Mouse (Mus musculus) small intestine, adult 2 months (tissue): Measurements from ENCODE around the gene Gm9376. TPM values are rescaled to one million over a fixed set of nuclear protein-coding genes. Genes with fewer than 3 reads are reported as not detected.

ENCODE experiments used
- H3K27ac ChIP-seq: fragments of 200-500 bp; 2 replicates; pipeline ENCODE4 v1.5.1; 2012; ENCODE audit warnings: low read depth, low read length, control low read depth, inconsistent platforms; ENCODE audit not compliant: insufficient read depth
- H3K27me3 ChIP-seq: fragments of 200-500 bp; 2 replicates; pipeline ENCODE4 v1.6.1; 2012; ENCODE audit warnings: mild to moderate bottlenecking, moderate library complexity, low read length, inconsistent platforms; ENCODE audit not compliant: control insufficient read depth, insufficient read depth
- H3K36me3 ChIP-seq: fragments of 200-500 bp; 2 replicates; pipeline ENCODE4 v1.6.1; 2012; ENCODE audit warnings: mild to moderate bottlenecking, low read length, control low read depth, inconsistent platforms; ENCODE audit not compliant: control insufficient read depth, insufficient read depth
- H3K4me1 ChIP-seq: fragments of 200-500 bp; 2 replicates; pipeline ENCODE4 v1.6.1; 2012; ENCODE audit warnings: low read length, inconsistent platforms, mixed read lengths; ENCODE audit not compliant: control insufficient read depth, insufficient read depth, insufficient read length
- H3K4me3 ChIP-seq: fragments of 200-500 bp; 2 replicates; pipeline ENCODE4 v1.5.1; 2012; ENCODE audit warnings: low read depth, mild to moderate bottlenecking, control low read depth, inconsistent platforms, low read length, moderate library complexity
- CTCF ChIP-seq: fragments of 200-500 bp; IDR thresholded peaks from 2 replicates; pipeline ENCODE4 v1.5.1; 2012; ENCODE audit warnings: low read depth, mild to moderate bottlenecking, control low read depth, inconsistent platforms, low read length, moderate library complexity, mixed read lengths; ENCODE audit not compliant: insufficient replicate concordance, insufficient read length; ENCODE audit errors: extremely low read depth
- POLR2A ChIP-seq: fragments of 200-500 bp; IDR thresholded peaks from 2 replicates; pipeline ENCODE4 v1.6.1; 2012; ENCODE audit warnings: low read depth, mild to moderate bottlenecking, control low read depth, inconsistent platforms, low read length, moderate library complexity
- WGBS: fragments of 180-500 bp; shearing (Covaris S2); methylation state at CpG from one replicate; pipeline ENCODE4 v1.1.7; 2018; 5-methylcytosine and 5-hydroxymethylcytosine counted together
- polyA plus RNA-seq: library from polyadenylated mRNA; depleted of rRNA; stranded (reverse); fragments of >200 nt; gene quantifications from 2 replicates; pipeline ENCODE4 v1.2.3, GENCODE M21; 2012; rRNA removed

Gm9376 gene
- not detected in 2 replicates for polyA plus RNA-seq

DNA sequence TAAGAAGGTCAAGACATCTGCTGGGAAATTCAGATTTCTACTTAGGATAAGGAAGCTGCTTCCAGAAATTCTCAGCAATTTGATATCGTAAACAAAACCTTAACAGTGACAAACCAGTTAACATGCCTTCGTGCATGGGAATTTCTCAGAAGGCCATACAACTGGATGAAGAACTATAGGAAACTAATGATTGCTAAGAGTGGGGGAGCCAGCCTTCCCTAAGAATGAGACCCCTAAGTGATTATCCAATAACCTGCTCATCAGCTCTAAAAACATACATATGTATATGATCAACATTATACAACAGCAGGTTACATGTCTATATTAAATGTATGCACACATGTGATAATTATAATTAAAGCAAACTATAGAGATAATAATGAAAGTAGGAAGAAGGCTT is at the start of gene Gm9376:
Gm9376 (plus strand) TSS at position 301 of the 400 bp plus-strand sequence.
- Histone ChIP-seq H3K27ac (no peak within 1 kb of the TSS), H3K36me3 (no peaks in the 10 kb centered on the region), H3K27me3 (no peaks in the 10 kb centered on the region; the same call in 1 of the 2 replicates), H3K4me3 (no peak within 1 kb of the TSS), H3K4me1 (no peaks in the 10 kb centered on the region)
- TF ChIP-seq CTCF, result no peak
- no peak for TF ChIP-seq POLR2A
- WGBS, result 76% methylated on average over 2 of the region's 2 CpGs

DNA sequence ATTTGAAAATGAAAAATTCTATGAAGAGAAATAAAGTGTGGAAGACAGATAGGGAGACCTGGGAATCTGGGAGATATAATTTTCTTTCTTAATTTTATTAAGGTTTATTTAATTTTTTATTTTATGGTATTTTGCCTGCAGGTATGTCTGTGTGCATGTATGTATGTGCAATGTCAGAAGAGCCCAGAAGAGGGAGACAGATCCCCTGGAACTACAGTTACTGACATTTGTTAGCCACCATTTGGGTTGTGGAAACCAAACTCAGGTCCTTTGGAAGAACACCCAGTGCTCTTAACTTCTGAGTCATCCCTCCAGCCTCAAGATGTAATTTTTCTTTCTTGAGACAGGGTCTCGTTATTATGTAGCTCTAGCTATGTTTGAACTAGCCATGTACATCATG is 45.9 kb upstream of the Gm9376 start:
- Histone ChIP-seq H3K4me3 (no peak overlapping the region), H3K27ac (no peak overlapping the region), H3K4me1 (no peaks in the 10 kb centered on the region; the same call in 1 of the 2 replicates), H3K36me3 (no peaks in the 10 kb centered on the region), H3K27me3 (peaks cover 21% of the 10 kb centered on the region)
- 74% methylated on average over 1 of the region's 1 CpGs for WGBS
- TF ChIP-seq POLR2A (no peak), CTCF (no peak)

DNA sequence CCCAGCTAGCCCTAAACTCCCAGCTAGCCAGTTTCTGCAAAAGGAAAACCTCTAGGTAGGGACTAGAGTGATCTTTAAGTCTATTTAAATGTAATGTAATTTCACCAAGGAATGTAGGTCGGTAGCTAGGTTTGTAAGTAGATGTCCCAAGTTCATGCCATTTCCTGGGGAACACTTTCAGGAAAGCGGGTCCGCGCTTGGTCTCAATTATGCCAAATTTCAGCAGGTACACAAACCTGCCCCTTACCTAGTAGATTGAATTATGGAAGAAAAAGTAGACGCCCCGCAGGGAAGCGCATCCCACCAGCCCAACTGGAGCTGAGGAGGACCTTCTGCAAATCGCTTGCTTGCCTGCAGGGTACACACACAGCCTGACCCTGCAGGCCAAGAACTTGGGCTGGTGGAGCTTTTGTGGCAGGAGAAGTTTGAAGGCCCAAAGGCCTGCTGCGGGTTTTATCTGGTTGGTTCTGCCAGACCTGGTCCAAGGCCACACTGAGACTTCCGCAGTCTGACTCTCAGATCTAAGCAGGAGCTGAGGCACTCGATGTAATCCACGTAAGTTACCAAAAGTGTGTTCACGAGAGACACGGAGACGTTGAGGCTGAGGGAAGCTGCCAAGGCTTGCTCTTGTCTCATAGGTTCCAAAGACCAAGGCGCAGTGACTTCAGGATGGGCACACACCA is 41.6 kb upstream of the Gm9376 start:
- H3K4me1 ChIP-seq, result no peaks in the 10 kb centered on the region; the same call in 1 of the 2 replicates
- no peak overlapping the region for H3K27ac ChIP-seq
- H3K36me3 ChIP-seq, result no peaks in the 10 kb centered on the region
- H3K4me3 ChIP-seq, result no peak overlapping the region
- TF ChIP-seq POLR2A (no peak), CTCF (no peak)
- WGBS, result 32% methylated on average over 16 of the region's 16 CpGs
- peaks cover 62% of the 10 kb centered on the region for H3K27me3 ChIP-seq

DNA sequence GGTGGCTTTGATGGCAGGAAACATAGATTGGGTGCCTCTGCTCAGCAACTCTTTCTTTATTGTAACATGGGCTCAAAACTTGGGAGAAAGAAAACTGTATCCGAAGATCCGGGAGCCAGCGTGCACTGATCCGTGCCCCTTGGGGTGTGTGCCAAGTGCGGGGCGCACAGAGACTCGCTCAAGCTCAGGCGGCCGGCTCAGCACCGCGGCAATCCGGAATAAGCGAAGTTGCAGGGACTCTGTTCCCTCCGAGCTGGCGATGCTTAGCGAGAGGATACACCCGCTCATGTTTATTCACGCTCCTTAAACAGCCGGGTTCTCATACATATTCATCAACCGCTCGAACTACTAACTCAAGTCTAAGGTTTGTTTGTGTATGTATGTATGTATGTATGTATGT is 40.8 kb upstream of the Gm9376 start:
- TF ChIP-seq CTCF (no peak), POLR2A (no peak)
- WGBS, result 1% methylated on average over 21 of the region's 21 CpGs
- Histone ChIP-seq H3K27me3 (peaks cover 68% of the 10 kb centered on the region), H3K27ac (no peak overlapping the region), H3K36me3 (no peaks in the 10 kb centered on the region), H3K4me1 (no peaks in the 10 kb centered on the region; the same call in 1 of the 2 replicates), H3K4me3 (no peak overlapping the region)

DNA sequence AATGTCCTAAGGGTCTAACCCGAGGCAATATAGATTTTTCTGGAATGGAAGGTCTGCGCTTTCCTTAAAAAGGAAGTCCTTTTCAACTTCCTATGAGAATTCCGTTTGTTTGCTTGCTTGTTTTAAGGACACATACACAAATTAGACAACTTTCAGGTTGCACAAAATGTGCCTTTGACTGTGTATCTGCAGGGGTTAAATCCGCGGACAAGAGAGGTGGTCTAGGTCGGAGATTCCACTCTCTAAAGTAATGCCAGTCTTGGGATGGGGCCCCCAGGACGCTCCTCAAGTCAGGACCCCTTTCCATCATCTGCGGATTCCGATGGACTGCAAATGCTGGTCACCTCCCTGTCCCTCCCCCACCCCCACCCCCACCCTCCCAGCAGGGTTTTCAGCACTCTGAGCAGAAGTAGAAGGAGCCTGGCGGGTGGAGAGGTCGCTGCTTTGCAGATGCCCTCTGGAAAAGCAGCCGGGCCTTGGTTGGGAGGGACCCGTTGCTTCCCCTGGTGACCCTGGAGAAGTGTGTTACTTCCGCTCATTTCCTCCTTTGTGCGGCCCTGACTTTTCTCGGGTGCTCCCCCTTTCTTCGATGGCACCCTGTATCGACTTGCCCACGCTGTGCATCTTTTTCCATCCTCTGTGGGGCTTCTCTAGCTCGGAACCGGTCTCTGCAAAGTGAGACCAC is 40.1 kb upstream of the Gm9376 start:
- Histone ChIP-seq H3K4me1 (peaks cover 1% of the 10 kb centered on the region; the same call in 1 of the 2 replicates), H3K27me3 (peaks cover 75% of the 10 kb centered on the region), H3K36me3 (no peaks in the 10 kb centered on the region), H3K4me3 (no peak overlapping the region), H3K27ac (no peak overlapping the region)
- WGBS, result 5% methylated on average over 21 of the region's 21 CpGs
- TF ChIP-seq CTCF (no peak), POLR2A (no peak)

DNA sequence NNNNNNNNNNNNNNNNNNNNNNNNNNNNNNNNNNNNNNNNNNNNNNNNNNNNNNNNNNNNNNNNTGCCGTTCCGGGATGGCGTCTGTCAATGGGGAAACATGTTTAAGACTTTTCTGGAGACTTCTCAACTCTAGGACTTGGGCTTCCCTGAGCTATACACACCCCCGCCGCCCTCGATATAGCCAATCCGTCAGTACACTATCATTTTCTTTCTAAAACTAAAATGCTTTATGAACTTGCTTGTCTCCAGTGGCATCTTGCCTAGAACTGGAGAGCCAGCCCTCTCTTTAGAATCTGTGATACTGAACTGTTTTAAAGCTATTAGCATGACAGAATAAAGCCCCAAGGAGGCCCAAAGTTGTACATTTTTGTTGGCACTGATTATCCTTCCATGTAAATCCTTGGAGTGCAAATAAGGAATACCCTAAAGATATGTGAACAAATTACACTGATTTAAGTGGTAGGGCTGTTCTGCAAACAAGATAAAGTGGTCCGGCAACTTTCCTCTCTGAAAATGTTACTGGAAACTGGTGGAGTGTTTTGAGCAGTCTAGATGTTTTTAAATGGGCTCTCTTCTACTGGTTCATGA is 34.3 kb upstream of the Gm9376 start:
- Histone ChIP-seq H3K27me3 (peaks cover 85% of the 10 kb centered on the region), H3K36me3 (no peaks in the 10 kb centered on the region), H3K27ac (no peak overlapping the region), H3K4me3 (no peak overlapping the region), H3K4me1 (peaks cover 22% of the 10 kb centered on the region)
- TF ChIP-seq POLR2A (no peak), CTCF (no peak)
- WGBS, result 17% methylated on average over 8 of the region's 8 CpGs

DNA sequence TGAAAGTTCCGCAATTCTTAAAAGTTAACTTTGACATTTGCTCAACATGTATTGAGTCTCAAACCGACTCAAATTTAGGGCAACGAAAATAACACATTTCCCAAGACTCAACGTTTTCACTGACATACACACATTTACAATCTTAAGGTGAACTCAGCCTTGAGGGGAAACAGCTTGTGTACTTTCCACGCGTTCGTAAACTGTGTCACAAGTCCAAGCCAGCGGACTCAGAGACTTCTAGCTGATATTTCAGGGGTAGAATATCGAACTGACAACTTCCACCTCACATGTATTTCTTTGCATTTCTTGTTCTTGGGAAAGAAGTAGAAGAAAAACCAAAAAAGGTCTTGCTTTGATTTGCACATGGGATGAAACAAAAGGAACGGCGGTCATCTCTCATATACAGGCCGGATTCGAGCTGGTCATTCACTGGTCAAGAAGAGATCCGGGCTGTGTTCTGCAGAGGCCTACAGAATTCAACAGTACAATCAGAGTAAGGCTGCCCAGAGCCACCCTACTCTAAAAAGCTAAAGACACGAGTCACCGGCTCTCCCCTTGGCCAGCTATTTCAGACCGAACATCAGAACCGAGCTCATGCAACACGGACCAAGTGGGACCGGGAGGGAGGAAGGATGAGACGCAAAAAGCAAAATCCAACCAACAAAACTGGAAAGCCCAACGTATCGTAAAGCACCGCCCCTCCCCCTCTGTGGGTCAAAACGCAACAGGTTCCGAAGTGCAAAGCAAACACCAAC is 32.8 kb upstream of the Gm9376 start:
- H3K4me3 ChIP-seq, result peak overlapping the region; percentile 59; the same call in 1 of the 2 replicates
- 22% methylated on average over 26 of the region's 26 CpGs for WGBS

More for the DNA sequence above, 32.8 kb upstream of the Gm9376 start:
- Histone ChIP-seq H3K27ac (no peak overlapping the region), H3K36me3 (no peaks in the 10 kb centered on the region), H3K27me3 (peaks cover 77% of the 10 kb centered on the region), H3K4me1 (peaks cover 22% of the 10 kb centered on the region)
- TF ChIP-seq CTCF (no peak), POLR2A (no peak)
